Mouse (Mus musculus): ENCODE measurements at regions not wholly inside any gene's neighbourhood (a gene's known extent, or its start where the extent isn't known, plus 50 kb on each side); places are given as distances from the start of the nearest gene placed in this dataset.

- H3ac ChIP-seq (ENCODE audit: control insufficient read depth, insufficient read length, low read depth), result no peak overlapping the region
- TF ChIP-seq USF1 (IDR thresholded peaks at IDR 0.05; ENCODE audit: low read depth), result no peak
- no peak for TF ChIP-seq CEBPB (IDR thresholded peaks at IDR 0.05; ENCODE audit: low read depth)
- no peak for TF ChIP-seq FOSL1 (IDR thresholded peaks at IDR 0.05; ENCODE audit: insufficient read depth, low read length, poor library complexity, severe bottlenecking)
- no peak for TF ChIP-seq MYOD1 (IDR thresholded peaks at IDR 0.05; ENCODE audit: control insufficient read depth, insufficient read length, low read depth)
- TF ChIP-seq MAX (IDR thresholded peaks at IDR 0.05), result no peak
- TF ChIP-seq MYOG (IDR thresholded peaks at IDR 0.05; ENCODE audit: control insufficient read depth, extremely low read depth, insufficient read length), result no peak
- TF ChIP-seq CTCF (IDR thresholded peaks at IDR 0.05; ENCODE audit: control insufficient read depth, insufficient read depth, insufficient read length), result no peak
- no peaks in the 10 kb centered on the region for H3K79me3 ChIP-seq (ENCODE audit: low read depth)
- no peaks in the 10 kb centered on the region for H3K36me3 ChIP-seq (ENCODE audit: control insufficient read depth, insufficient read depth)
- H3K79me2 ChIP-seq (ENCODE audit: control insufficient read depth, insufficient read depth), result no peaks in the 10 kb centered on the region
- peaks cover 8% of the 10 kb centered on the region for H3K27me3 ChIP-seq (ENCODE audit: control insufficient read depth, insufficient read depth, insufficient read length)
- H3K4me3 ChIP-seq (ENCODE audit: insufficient read depth, poor library complexity, severe bottlenecking), result no peak overlapping the region
Observed at GRCm38 (mm10) chr14:120578352-120579080, 100.3 kb downstream of the Rap2a start.

DNA sequence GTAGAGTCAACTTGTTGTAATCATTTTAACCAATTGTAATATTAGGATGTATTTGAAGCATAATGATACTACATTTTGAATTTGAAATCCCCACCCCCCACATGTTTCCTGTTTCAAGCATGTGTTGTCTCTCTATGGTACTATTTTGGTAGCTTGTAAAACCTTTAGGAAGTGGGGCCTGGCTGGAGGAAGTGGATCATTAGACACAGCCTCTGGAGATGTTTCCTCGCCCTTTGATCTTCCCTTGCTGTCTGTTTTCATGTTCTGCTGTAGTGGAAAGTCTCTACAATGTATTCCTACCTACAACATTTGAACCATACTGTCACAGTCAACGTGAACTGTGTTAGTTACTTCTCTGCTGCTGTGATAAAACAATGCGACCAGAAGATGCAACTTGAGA is 105.6 kb downstream of the Rap2a start:
- H3K36me3 ChIP-seq (ENCODE audit: control insufficient read depth, insufficient read depth), result no peaks in the 10 kb centered on the region
- no peak overlapping the region for H3K4me3 ChIP-seq (ENCODE audit: insufficient read depth, poor library complexity, severe bottlenecking)
- H3K27me3 ChIP-seq (ENCODE audit: control insufficient read depth, insufficient read depth, insufficient read length), result no peaks in the 10 kb centered on the region
- no peaks in the 10 kb centered on the region for H3K79me3 ChIP-seq (ENCODE audit: low read depth)
- no peak for TF ChIP-seq MAX (IDR thresholded peaks at IDR 0.05)
- no peak for TF ChIP-seq CTCF (IDR thresholded peaks at IDR 0.05; ENCODE audit: control insufficient read depth, insufficient read depth, insufficient read length)
- no peak for TF ChIP-seq CEBPB (IDR thresholded peaks at IDR 0.05; ENCODE audit: low read depth)
- TF ChIP-seq FOSL1 (IDR thresholded peaks at IDR 0.05; ENCODE audit: insufficient read depth, low read length, poor library complexity, severe bottlenecking), result no peak
- no peak for TF ChIP-seq MYOD1 (IDR thresholded peaks at IDR 0.05; ENCODE audit: control insufficient read depth, insufficient read length, low read depth)
- TF ChIP-seq USF1 (IDR thresholded peaks at IDR 0.05; ENCODE audit: low read depth), result no peak
- TF ChIP-seq MYOG (IDR thresholded peaks at IDR 0.05; ENCODE audit: control insufficient read depth, extremely low read depth, insufficient read length), result no peak
- H3ac ChIP-seq (ENCODE audit: control insufficient read depth, insufficient read length, low read depth), result no peak overlapping the region
- no peaks in the 10 kb centered on the region for H3K79me2 ChIP-seq (ENCODE audit: control insufficient read depth, insufficient read depth)

- H3K36me3 ChIP-seq (ENCODE audit: control insufficient read depth, insufficient read depth), result no peaks in the 10 kb centered on the region
- H3K79me2 ChIP-seq (ENCODE audit: control insufficient read depth, insufficient read depth), result no peaks in the 10 kb centered on the region
- TF ChIP-seq MYOD1 (IDR thresholded peaks at IDR 0.05; ENCODE audit: control insufficient read depth, insufficient read length, low read depth) (no peak), USF1 (IDR thresholded peaks at IDR 0.05; ENCODE audit: low read depth) (no peak), CTCF (IDR thresholded peaks at IDR 0.05; ENCODE audit: control insufficient read depth, insufficient read depth, insufficient read length) (no peak), FOSL1 (IDR thresholded peaks at IDR 0.05; ENCODE audit: insufficient read depth, low read length, poor library complexity, severe bottlenecking) (no peak), MYOG (IDR thresholded peaks at IDR 0.05; ENCODE audit: control insufficient read depth, extremely low read depth, insufficient read length) (no peak), MAX (IDR thresholded peaks at IDR 0.05) (no peak), CEBPB (IDR thresholded peaks at IDR 0.05; ENCODE audit: low read depth) (no peak)
- H3ac ChIP-seq (ENCODE audit: control insufficient read depth, insufficient read length, low read depth), result no peak overlapping the region
- no peaks in the 10 kb centered on the region for H3K27me3 ChIP-seq (ENCODE audit: control insufficient read depth, insufficient read depth, insufficient read length)
- no peaks in the 10 kb centered on the region for H3K79me3 ChIP-seq (ENCODE audit: low read depth)
- H3K4me3 ChIP-seq (ENCODE audit: insufficient read depth, poor library complexity, severe bottlenecking), result no peak overlapping the region
Observed at GRCm38 (mm10) chr14:120592191-120592590, 113.9 kb downstream of the Rap2a start.

- no peaks in the 10 kb centered on the region for H3K79me2 ChIP-seq (ENCODE audit: control insufficient read depth, insufficient read depth)
- no peaks in the 10 kb centered on the region for H3K79me3 ChIP-seq (ENCODE audit: low read depth)
- H3K27me3 ChIP-seq (ENCODE audit: control insufficient read depth, insufficient read depth, insufficient read length), result no peaks in the 10 kb centered on the region
- H3K4me3 ChIP-seq (ENCODE audit: insufficient read depth, poor library complexity, severe bottlenecking), result no peak overlapping the region
- TF ChIP-seq MYOD1 (IDR thresholded peaks at IDR 0.05; ENCODE audit: control insufficient read depth, insufficient read length, low read depth), result no peak
- TF ChIP-seq CEBPB (IDR thresholded peaks at IDR 0.05; ENCODE audit: low read depth), result no peak
- TF ChIP-seq MYOG (IDR thresholded peaks at IDR 0.05; ENCODE audit: control insufficient read depth, extremely low read depth, insufficient read length), result no peak
- TF ChIP-seq FOSL1 (IDR thresholded peaks at IDR 0.05; ENCODE audit: insufficient read depth, low read length, poor library complexity, severe bottlenecking), result no peak
- no peak for TF ChIP-seq USF1 (IDR thresholded peaks at IDR 0.05; ENCODE audit: low read depth)
- TF ChIP-seq MAX (IDR thresholded peaks at IDR 0.05), result no peak
- no peak for TF ChIP-seq CTCF (IDR thresholded peaks at IDR 0.05; ENCODE audit: control insufficient read depth, insufficient read depth, insufficient read length)
- H3K36me3 ChIP-seq (ENCODE audit: control insufficient read depth, insufficient read depth), result no peaks in the 10 kb centered on the region
- no peak overlapping the region for H3ac ChIP-seq (ENCODE audit: control insufficient read depth, insufficient read length, low read depth)
Observed at GRCm38 (mm10) chr14:120600414-120600935, 122.2 kb downstream of the Rap2a start.

DNA sequence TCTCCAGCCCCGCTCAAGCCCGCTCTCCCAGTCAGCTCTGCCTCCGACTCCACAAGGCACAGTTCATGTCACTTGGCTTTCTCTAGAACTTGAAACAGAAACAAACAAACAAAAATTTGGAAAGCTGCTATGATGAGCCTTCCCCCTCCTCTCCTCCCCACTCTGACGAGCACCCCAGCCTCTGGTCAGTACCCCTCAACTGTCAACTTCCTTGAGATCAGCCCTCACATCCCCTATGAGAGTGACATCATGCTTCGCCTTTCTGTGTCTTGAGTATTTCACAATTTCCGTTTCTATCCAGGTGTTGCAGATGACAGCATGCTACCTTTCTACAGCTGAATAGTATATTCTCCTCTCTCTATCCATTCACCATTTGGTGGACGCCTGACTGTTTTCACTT is 123.3 kb downstream of the Rap2a start:
- H3K79me2 ChIP-seq (ENCODE audit: control insufficient read depth, insufficient read depth), result no peaks in the 10 kb centered on the region
- no peak overlapping the region for H3ac ChIP-seq (ENCODE audit: control insufficient read depth, insufficient read length, low read depth)
- no peaks in the 10 kb centered on the region for H3K79me3 ChIP-seq (ENCODE audit: low read depth)
- no peaks in the 10 kb centered on the region for H3K27me3 ChIP-seq (ENCODE audit: control insufficient read depth, insufficient read depth, insufficient read length)
- no peaks in the 10 kb centered on the region for H3K36me3 ChIP-seq (ENCODE audit: control insufficient read depth, insufficient read depth)
- no peak overlapping the region for H3K4me3 ChIP-seq (ENCODE audit: insufficient read depth, poor library complexity, severe bottlenecking)
- TF ChIP-seq MYOG (IDR thresholded peaks at IDR 0.05; ENCODE audit: control insufficient read depth, extremely low read depth, insufficient read length) (no peak), FOSL1 (IDR thresholded peaks at IDR 0.05; ENCODE audit: insufficient read depth, low read length, poor library complexity, severe bottlenecking) (no peak), CEBPB (IDR thresholded peaks at IDR 0.05; ENCODE audit: low read depth) (no peak), USF1 (IDR thresholded peaks at IDR 0.05; ENCODE audit: low read depth) (no peak), MYOD1 (IDR thresholded peaks at IDR 0.05; ENCODE audit: control insufficient read depth, insufficient read length, low read depth) (no peak)

All from C2C12 (cell line).